ENCODE assay signal across 8 mouse cellular contexts in genomic region chr5:66523681-66524503, GRCm38 (mm10).
DNase-seq lines count a peak whose midpoint lies in the region; ATAC-seq and TF ChIP-seq lines count a peak whose summit lies in the region.

No protein-coding gene starts in this region.

- H3K4me3 ChIP-seq in kidney, adult 2 months (ENCODE audit: insufficient read depth, low read depth, low read length) = no peak overlapping the region
- peak overlapping the region; percentile 46 for H3K4me3 ChIP-seq in bone marrow macrophage, adult 2 months (ENCODE audit: insufficient read depth, low read length)
- no peak overlapping the region for H3K4me3 ChIP-seq in hindbrain, embryonic 14.5 days (replicated peaks; ENCODE audit: low read length)

- H3K4me1 ChIP-seq in kidney, adult 2 months (ENCODE audit: control insufficient read depth, insufficient read depth, low read length) = peaks cover 4% of the 10 kb centered on the region
- H3K4me1 ChIP-seq in bone marrow macrophage, adult 2 months (ENCODE audit: control insufficient read depth, insufficient read depth, low read length) = peaks cover 16% of the 10 kb centered on the region
- H3K4me1 ChIP-seq in hindbrain, embryonic 14.5 days (replicated peaks; ENCODE audit: control insufficient read depth, insufficient read depth, low read length) = peaks cover 17% of the 10 kb centered on the region

- no peak for TF ChIP-seq CTCF in kidney, adult 2 months (conservative IDR thresholded peaks at IDR 0.05; ENCODE audit: insufficient read depth, insufficient read length, low read depth, low read length)
- TF ChIP-seq CTCF in bone marrow macrophage, adult 2 months (IDR thresholded peaks at IDR 0.05; ENCODE audit: low read depth, low read length) = no peak

- 66% methylated on average over 16 of the region's 16 CpGs for WGBS in kidney, adult 2 months
- WGBS in hindbrain, embryonic 14.5 days = 52% methylated on average over 16 of the region's 16 CpGs

- H3K27ac ChIP-seq in kidney, adult 2 months (ENCODE audit: insufficient read depth, low read depth, low read length) = peak overlapping the region; percentile 71
- peak overlapping the region; percentile 85 for H3K27ac ChIP-seq in bone marrow macrophage, adult 2 months (ENCODE audit: insufficient read depth, low read depth, low read length)
- H3K27ac ChIP-seq in hindbrain, embryonic 14.5 days = peak overlapping the region; percentile 49; the same call in 1 of the 2 replicates

- no peaks in the 10 kb centered on the region for H3K9me3 ChIP-seq in hindbrain, embryonic 14.5 days (ENCODE audit: control insufficient read depth, low read length)

- H3K4me2 ChIP-seq in hindbrain, embryonic 14.5 days (replicated peaks) = no peak overlapping the region

- no peak for ATAC-seq in hindbrain, embryonic 14.5 days (ENCODE audit: low FRiP score)

- H3K9ac ChIP-seq in hindbrain, embryonic 14.5 days = no peak overlapping the region

- H3K36me3 ChIP-seq in kidney, adult 2 months (ENCODE audit: control insufficient read depth, insufficient read depth, low read length) = no peaks in the 10 kb centered on the region
- no peaks in the 10 kb centered on the region for H3K36me3 ChIP-seq in hindbrain, embryonic 14.5 days (replicated peaks; ENCODE audit: control insufficient read depth, insufficient read depth)

- H3K27me3 ChIP-seq in kidney, adult 2 months (replicated peaks; ENCODE audit: control insufficient read depth, insufficient read depth, low read length) = no peaks in the 10 kb centered on the region
- no peaks in the 10 kb centered on the region for H3K27me3 ChIP-seq in hindbrain, embryonic 14.5 days (ENCODE audit: control insufficient read depth, insufficient read depth, low read length)

- peak; percentile 54 for DNase-seq in kidney, adult 2 months
- DNase-seq in kidney, adult 18-20 months = no peak
- DNase-seq in 416B (ENCODE audit: low read depth) = peak; percentile 96
- no peak for DNase-seq in hindbrain, embryonic 14.5 days (ENCODE audit: low spot score)
- DNase-seq in adrenal gland, postnatal 36 days = no peak
- DNase-seq in layer of hippocampus, adult 8-10 months (ENCODE audit: low spot score in 2 of 2) = no peak
- DNase-seq in layer of hippocampus, adult 9-10 months (ENCODE audit: low spot score) = no peak

- no peak for TF ChIP-seq POLR2A in kidney, adult 2 months (IDR thresholded peaks at IDR 0.05; ENCODE audit: low read depth, low read length)
- no peak for TF ChIP-seq POLR2A in bone marrow macrophage, adult 2 months (IDR thresholded peaks at IDR 0.05; ENCODE audit: borderline replicate concordance, low read depth, low read length)

Comparison
In these comparisons a context has a peak if more than half of its experiments do, and no peak if none do; other contexts are left out.
1. DNase-seq: peak in kidney, adult 2 months (single experiment) and 416B (single experiment); none in kidney, adult 18-20 months (single experiment), hindbrain, embryonic 14.5 days (single experiment), adrenal gland, postnatal 36 days (0 of 2), layer of hippocampus, adult 8-10 months (0 of 2) and layer of hippocampus, adult 9-10 months (single experiment).
2. Peak in every context shown above with its lines, with median percentiles within 50 percentile points of each other: H3K27ac ChIP-seq.